Mouse (Mus musculus) bone marrow, adult 2 months (tissue): Measurements from ENCODE around the gene Nudt6.

Experiments used
- CTCF ChIP-seq: fragments of 200-500 bp; IDR thresholded peaks from 2 replicates; pipeline ENCODE4 v1.5.1; 2011; ENCODE audit warnings: low read length, control low read depth; ENCODE audit not compliant: control insufficient read depth, insufficient read depth
- POLR2A ChIP-seq: fragments of 200-500 bp; IDR thresholded peaks from 2 replicates; pipeline ENCODE4 v1.6.1; 2011; ENCODE audit warnings: low read depth, mild to moderate bottlenecking, control low read depth, low read length, borderline replicate concordance; ENCODE audit not compliant: control insufficient read depth

GRCm38 (mm10) chr3:37419458-37419991 is 486 bp downstream of the Nudt6 start, which contains the start of gene Spata5:
- no peak for TF ChIP-seq CTCF
- TF ChIP-seq POLR2A: peak; percentile 86
